Mouse (Mus musculus) embryo, embryonic 11.5 days (tissue): ENCODE measurements around the gene Mafb.

Source experiments
- DNase-seq: peaks from one replicate; pipeline ENCODE4 v3.0.0-alpha.2; 2012; ENCODE audit warnings: low read depth, low spot score

Gene Mafb

DNA sequence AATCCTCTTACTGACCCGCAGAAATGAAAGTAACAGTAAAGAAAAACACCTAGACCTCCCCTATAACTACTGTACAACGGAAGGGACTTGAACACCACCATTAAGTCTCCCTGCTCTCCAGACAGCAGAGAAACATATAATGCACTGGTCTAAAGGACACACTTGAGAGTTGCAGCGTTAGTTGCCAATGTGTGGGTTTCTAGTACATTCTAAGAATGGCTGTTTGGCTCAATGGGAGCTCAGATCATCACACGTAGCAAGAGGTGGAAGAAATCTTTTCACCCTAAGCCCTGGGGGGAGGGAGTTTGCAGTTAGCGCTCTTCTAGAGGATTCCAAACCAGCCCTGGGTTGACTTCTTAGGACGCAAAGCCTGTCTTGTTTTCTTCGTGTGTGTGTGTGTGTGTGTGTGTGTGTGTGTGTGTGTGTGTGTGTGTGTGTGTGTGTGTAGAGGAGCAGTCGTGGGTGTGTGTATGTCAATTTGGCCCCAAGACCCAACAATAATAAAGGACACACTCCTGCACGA lies 2.7 kb downstream of the Mafb start:
- DNase-seq, result no peak

- no peak for DNase-seq
These were observed 3.7 kb downstream of the Mafb start for GRCm38 (mm10) chr2:160363201-160363600.

DNA sequence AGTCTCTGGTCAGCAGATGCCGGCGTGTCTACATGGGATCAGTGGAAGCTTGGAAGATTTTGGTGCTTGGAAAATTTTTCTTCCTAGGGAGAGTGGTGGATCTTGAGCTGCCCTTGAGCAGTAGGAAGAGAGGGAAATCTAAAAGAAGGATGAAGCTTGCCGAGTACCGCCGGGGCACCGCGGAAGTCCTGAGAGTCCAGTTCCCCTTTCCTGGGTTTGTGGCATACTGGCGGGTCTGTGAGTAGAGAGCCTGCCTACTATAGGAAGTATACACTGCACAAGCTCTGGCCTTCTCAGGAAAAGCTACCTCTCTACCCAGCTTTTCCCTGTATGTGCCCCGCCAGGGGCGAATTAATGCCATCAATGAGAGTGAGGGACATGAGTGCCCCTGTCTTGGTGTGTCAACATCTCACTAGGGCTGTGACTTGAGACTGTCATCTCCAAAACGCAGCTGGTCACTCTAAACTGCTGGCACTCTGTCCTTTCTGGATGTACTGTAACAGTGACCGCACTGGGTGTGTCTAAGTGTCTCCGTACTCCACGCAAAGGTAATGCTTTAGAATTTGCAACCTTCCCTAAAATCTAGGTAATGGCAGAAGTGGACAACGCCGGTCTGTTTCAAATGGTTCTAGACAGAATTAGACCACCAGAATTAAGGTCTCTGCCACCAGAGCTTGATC lies 5.3 kb downstream of the Mafb start:
- no peak for DNase-seq

DNA sequence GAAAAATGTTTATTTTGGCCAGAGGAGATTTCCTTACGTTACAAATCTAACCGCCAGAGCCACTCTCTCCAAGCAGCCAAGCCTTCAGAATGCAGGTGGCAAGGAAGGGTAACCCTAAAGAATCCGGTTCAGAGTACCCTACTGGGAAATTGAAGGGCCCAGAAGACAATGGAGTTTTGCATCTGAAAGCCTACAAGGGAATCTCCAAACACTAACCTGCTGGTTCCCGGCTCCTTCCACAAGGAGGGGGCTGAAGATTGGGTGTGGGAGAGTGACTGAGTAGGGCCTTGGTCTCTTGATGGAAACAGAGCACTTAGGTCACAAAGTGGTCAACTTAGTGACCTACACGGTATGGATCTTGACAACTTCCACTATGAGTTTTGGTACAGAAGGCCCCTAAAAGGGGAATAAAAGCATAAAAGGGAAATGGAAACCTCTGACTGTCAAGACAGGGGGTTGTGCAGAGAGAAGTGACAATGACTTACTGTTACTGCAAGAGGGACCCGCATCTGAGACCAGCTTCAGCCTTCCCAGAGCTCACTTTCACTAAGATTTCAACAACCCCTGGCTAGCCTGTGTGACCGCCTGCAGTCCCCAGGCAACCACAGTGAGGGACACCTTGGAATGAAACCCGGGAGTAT lies 6.5 kb downstream of the Mafb start:
- DNase-seq, result no peak

GRCm38 (mm10) chr2:160358896-160359295 lies 8.0 kb downstream of the Mafb start:
- no peak for DNase-seq

DNA sequence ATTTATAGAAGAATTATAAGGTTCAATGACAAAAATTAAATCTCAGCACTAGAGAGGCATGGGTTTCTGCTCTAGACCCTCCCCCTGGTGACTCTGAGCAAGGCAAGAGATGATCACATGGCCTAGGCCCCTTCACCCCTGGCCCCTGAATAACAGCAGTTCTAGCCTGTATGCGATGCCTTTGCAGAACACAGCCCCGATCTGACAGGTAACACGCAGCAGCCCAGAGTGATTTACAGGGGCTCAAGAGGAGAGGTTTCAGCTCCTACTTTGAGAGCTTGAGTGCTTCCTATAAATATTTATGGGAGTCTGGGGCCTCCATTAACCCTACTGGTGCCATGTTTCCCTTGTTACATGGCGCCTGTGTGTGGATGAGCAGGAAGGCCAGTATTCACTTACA lies 9.4 kb downstream of the Mafb start:
- no peak for DNase-seq

DNA sequence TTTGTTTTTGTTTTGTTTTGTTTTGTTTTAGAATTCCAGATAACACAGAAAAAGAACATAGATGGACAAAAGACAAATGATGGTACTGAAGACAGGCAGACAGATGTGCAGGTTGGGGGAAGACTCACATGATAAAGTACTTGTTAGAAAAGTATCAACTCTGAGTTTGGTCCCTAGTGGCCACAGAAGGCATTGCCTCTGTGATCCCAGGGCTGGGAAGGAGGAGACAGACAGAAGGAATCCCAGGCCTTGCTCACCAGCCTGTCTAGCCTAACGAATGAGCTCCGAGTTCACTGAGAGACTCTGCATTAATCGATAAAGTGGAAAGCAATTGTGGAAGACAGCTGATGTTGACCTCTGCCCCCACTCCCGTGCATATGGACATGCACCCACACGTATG lies 10.7 kb downstream of the Mafb start:
- DNase-seq, result no peak

DNA sequence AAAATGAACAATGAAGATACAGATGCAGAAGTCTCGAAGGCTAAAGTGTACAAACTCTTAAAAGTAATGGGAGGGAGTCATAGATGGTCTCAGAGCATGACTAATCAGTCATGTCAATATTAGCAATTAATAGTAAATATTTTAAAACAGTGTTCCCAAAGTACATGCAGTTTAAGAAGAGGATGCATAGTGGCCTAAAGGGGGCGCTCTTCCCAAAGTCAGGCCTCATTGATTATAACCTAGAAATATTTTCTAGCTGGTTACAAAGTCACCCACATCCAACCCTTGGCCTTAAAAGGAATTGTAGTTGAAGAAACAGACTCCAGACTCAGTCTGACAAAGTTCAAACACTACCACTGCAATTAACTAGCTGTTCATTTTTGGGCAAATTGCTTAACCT lies 12.5 kb downstream of the Mafb start:
- no peak for DNase-seq

- DNase-seq, result no peak
These were observed 13.3 kb downstream of the Mafb start for GRCm38 (mm10) chr2:160353581-160353980.

GRCm38 (mm10) chr2:160351038-160351574 lies 15.8 kb downstream of the Mafb start:
- no peak for DNase-seq

DNA sequence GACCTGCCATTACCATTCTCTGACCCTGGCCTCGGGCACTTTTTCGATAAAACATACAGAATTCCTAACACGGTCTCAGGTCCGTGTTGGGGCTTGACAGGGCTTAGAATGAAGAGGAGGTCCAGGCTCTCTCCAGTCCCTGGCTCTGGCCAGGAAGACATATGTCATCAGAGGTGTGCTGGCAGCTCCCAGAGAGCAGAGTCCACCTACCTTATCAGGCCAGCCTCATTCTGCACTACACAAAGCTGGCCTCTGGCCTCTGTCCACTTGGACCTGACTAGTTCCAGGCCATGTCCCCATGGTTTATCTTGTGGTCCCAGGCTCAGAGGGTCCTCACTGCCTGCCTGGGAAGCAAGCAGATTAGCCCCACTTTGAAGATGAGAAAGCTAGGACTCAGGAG lies 17.3 kb downstream of the Mafb start:
- DNase-seq, result no peak

DNA sequence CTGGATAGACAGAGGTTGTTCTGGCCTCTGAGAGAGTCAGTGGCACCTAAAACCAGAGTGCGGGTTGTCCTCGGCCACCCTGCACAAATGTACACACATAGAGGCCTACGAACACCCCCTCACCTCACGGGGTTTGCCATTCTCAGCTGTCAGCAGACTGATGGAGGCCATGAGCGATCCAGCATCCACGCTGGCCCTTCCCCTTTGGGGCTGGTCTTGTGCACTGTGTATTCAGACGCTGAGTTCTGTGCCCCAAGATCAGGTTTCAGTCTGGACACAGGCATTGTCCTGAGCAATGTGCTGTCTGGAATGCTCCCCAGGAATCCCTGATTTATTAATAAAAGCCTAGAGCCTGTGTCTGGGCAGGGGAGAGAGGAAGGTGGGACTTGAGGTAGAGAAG lies 18.1 kb downstream of the Mafb start:
- DNase-seq, result no peak

DNA sequence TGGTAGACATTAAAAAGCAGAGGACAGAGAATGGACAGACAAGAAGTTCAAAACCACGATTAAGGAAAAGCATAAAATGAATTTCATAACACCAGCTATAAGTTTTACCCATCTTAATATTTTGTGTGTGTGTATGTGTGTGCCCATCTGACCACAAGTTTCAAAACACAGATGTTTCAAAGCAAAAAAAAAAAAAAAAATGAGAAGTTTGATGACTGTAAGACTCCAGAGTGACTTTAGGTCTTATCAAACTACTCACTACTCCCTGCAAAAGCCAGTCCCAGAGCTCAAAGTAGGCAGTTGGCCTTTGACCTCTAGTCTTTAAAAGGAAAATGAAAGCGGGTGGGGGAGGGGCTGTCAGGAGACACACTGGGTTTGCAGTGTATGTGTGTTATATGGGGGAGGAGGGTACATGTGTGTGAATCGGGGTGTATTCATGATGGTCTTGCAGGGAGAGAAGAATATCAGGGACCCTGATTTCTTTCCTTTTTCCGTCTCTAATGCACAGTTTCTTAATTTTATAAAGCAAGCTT lies 18.7 kb downstream of the Mafb start:
- DNase-seq, result no peak

- no peak for DNase-seq
These were observed 21.2 kb downstream of the Mafb start for GRCm38 (mm10) chr2:160345644-160346043.

GRCm38 (mm10) chr2:160340121-160340520 lies 26.7 kb downstream of the Mafb start:
- DNase-seq, result no peak

GRCm38 (mm10) chr2:160339595-160339994 lies 27.3 kb downstream of the Mafb start:
- no peak for DNase-seq

DNA sequence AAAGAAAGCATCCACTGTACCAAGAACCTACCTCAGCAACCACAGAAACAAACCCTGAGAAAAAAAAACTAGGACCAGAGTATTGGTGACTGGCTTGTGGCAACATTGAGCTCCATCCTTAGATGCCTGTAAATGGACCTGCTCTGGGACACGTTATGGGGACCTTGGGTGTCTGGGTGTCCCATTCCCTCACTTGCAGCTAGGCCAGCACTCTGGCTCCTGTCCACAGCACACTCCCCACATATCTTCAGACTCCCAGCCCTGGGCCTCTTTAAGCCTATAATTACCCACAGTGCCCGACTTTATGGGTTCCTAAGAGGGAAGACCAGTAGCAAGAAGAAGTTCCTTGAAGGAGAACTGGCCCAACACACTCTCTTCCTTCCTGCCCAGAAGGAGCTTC lies 30.8 kb downstream of the Mafb start:
- no peak for DNase-seq

- no peak for DNase-seq
These were observed 31.8 kb downstream of the Mafb start for GRCm38 (mm10) chr2:160335043-160335442.

DNA sequence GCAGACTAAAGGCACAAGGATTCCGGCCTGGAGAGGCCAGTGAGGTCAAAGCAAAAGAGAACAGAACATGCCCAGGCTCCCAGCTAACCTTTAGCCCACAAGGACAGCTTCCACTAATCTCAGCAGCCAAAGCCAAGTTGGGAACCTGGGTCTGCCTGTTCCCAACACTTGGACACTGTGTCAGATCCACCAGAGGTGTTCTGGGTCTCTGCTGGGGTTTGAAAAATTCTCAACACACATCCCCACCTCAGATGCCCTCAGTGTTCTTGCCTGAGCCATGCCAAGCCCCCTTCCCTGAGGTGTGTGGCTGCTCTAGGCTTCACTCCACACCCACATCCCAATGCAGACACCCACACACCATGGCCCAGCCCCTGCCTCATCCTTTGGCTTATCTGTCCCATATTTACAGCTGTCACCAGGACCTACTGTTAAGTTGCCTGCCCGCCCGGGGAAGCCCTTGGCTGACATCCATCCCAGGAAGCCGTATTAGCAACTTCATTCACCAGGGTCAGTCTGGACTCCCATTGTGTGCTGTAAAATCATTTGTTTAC lies 32.7 kb downstream of the Mafb start, which contains the start of gene Gm826:
Gene Gm826, minus strand, starts transcription at position 52 of the 551 bp plus-strand sequence.
- DNase-seq, result no peak

DNA sequence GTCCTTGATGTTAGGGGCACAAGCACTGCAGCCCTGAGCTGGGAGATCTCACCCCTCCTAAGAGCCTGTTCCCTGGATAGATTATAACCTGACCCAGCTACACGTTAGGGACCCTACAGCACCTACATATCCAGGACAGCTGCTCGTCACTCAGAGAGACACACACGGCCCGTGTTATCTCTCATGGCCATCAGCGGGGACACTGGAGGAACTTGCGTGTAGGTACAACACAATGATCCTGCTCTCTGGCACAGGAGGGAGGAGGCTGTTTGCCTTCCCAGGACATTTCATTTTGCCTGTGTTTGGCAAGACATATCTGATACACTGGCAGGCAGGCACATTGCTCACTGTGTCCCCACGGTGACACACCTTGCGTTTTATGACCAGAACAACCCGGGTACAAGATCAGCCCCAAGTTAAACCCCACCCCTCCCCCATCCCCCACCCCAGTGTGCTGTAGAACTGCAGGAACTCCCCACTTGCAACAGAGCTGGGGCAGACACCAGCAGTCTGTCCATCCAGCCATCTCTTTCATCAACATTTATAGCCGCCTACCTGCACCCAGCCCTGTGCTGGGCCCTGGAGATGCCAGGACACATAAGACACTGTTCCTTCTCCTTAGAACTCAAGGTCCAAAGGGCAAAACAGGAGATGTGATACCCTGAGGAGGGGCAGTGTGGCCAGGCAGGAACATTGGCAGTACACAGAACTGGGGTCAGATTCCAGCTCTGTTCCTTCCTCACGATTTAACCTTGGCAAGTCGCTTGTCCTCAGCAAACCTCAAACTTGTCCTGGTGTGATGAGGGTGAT lies 34.1 kb downstream of the Mafb start:
- DNase-seq, result no peak

GRCm38 (mm10) chr2:160328886-160329285 lies 38.0 kb downstream of the Mafb start:
- no peak for DNase-seq

DNA sequence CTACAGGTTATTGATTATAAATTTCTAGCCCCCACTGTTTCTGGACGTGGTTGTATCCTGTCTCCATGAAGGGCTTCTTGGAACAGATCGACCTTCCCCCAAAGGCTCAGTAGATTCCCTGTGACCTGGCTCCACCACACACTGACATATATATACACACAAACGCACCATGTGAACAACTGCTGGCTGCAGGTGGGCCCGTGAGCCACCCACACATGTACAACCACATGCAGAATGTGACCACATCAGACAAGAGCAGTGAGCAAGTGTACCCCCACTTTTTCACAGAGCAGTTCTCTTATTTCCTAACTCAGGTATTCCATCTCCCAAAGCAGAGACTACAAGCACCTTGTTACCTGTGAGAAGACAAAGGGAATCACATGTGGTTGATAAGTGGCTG lies 39.1 kb downstream of the Mafb start:
- no peak for DNase-seq
